Comparison of ENCODE assay signal across 23 mouse cellular contexts in genomic region chr5:134470538-134471169, GRCm38 (mm10).
"Had no signal": no experiment of that assay in that cellular context is flagged by ENCODE, and none has a peak within 500 bp of the region (broad histone marks: within the 10 kb centered on the region; RNA-seq: fewer than 3 reads in every experiment).

No protein-coding gene starts in this region.

- H3K9ac ChIP-seq: kidney, embryonic 15.5 days; liver, embryonic 15.5 days; lung, embryonic 15.5 days; midbrain, embryonic 15.5 days; neural tube, embryonic 12.5 days; neural tube, embryonic 15.5 days had no signal

- H3K9me3 ChIP-seq: kidney, embryonic 15.5 days; liver, embryonic 15.5 days; lung, embryonic 15.5 days; midbrain, embryonic 10.5 days; midbrain, embryonic 15.5 days; neural tube, embryonic 15.5 days had no signal

- H3K4me2 ChIP-seq: kidney, embryonic 15.5 days; liver, embryonic 11.5 days; liver, embryonic 15.5 days; lung, embryonic 15.5 days; midbrain, embryonic 15.5 days; neural tube, embryonic 12.5 days; neural tube, embryonic 15.5 days had no signal

- ATAC-seq: midbrain, embryonic 15.5 days had no signal

- H3K36me3 ChIP-seq: kidney, embryonic 15.5 days; liver, embryonic 15.5 days; lung, embryonic 15.5 days; midbrain, embryonic 10.5 days; midbrain, embryonic 15.5 days; neural tube, embryonic 12.5 days; neural tube, embryonic 15.5 days had no signal

- H3K27me3 ChIP-seq: kidney, embryonic 15.5 days; liver, embryonic 15.5 days; lung, embryonic 15.5 days; midbrain, embryonic 15.5 days; neural tube, embryonic 15.5 days had no signal

- H3K4me3 ChIP-seq: kidney, embryonic 15.5 days; left cerebral cortex, adult 2 months; liver, embryonic 15.5 days; lung, embryonic 15.5 days; megakaryocyte, embryonic 14.5 days; midbrain, embryonic 10.5 days; midbrain, embryonic 15.5 days; neural tube, embryonic 12.5 days; neural tube, embryonic 15.5 days had no signal

- H3K27ac ChIP-seq: kidney, embryonic 15.5 days; left cerebral cortex, adult 2 months; lung, embryonic 15.5 days; midbrain, embryonic 10.5 days; midbrain, embryonic 15.5 days; neural tube, embryonic 12.5 days; neural tube, embryonic 15.5 days; stomach, postnatal 0 days had no signal

- DNase-seq: kidney, adult 8-10 months; kidney, postnatal 10 days; kidney, postnatal 36 days; layer of hippocampus, postnatal 36 days; lung, adult 18-20 months; lung, postnatal 10 days; lung, postnatal 36 days; right cerebral cortex, adult 18-20 months; right cerebral cortex, postnatal 14 days; right cerebral cortex, postnatal 4 days; thymus, adult 2 months; thymus, postnatal 14 days had no signal
